Mouse (Mus musculus): ENCODE measurements around the gene Rgs14.
A peak's percentile ranks its signal among the peaks of the same experiment; 100 is the strongest.

Rgs14 gene

GRCm38 (mm10) chr13:55369531-55370114 is at the start of gene Rgs14:
TSS of gene Rgs14 (plus strand) at chr13:55369732.
- peak; percentile 79 for DNase-seq (ENCODE audit: low spot score)

DNA sequence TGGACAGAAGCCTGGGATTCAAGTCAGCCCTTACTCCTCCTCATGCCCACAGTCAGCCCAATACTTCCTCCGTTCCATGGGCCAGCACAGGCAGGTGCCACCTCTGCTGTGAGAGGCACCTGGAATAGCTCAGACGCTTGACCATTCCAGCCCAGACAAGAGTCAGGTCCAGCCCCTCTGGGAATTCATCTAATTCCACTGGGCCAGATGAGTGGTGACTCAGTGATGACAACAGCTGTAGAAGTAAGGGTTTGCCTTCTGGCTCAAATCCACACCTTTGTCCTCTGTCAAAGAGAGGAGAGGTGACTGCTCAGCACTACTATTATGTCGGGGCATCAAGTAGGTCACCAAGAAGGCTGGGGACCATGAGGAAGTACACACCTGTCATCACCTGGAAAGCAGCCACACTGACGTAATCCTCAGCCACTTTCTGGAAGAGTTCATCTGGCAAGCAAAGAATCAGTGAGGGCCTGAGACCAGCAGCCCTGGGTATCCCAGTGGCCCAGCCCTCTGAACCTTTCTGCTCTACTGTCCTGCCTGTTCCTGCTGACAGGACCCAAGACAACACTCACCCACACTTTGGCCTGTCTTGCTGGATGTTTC is 49.5 kb upstream of the Rgs14 start, which contains the start of gene Prelid1:
Prelid1 (plus strand) TSS at position 570 of the 603 bp plus-strand sequence.
- no peak for DNase-seq (ENCODE audit: low spot score)

DNA sequence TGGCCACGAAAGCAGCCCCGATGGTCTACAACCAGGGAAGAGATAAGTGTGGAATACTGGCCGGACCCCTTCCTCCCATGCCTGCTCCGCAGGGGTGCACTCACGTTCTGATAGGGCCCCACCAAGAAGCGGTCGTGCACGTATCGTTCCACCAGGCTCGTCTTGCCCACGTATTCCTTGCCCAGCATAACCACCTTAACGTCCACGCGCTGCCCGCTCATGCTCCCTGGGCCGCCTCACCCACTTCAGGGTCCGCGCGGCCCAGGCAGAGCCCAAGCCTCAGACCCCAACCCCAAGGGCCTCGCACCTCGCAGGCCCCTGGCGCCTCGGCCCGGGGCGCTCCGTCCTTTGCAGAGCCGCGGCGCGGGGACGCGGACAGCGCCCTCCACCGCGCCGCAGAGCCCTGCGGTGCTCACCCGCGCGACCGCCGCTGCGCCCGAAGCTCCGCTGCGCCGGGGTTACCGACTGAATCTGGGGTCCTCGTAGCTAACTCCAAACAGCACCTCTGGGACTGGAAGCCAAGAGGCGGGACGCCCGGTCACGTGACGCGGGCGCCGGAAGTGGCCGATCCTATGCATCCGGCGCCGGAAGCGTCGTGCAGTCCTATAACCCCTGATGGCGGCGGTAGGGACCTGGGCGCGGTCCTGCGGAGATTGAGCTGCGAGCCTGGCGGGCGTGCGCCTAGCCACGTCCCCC is 48.0 kb upstream of the Rgs14 start, which contains the start of gene Rab24:
Rab24 (minus strand) TSS at position 513 of the 696 bp plus-strand sequence.
- peak; percentile 89 for DNase-seq (ENCODE audit: low spot score)

GRCm38 (mm10) chr13:55322130-55322825 is 47.3 kb upstream of the Rgs14 start:
- peak; percentile 31 for DNase-seq (ENCODE audit: low spot score)

DNA sequence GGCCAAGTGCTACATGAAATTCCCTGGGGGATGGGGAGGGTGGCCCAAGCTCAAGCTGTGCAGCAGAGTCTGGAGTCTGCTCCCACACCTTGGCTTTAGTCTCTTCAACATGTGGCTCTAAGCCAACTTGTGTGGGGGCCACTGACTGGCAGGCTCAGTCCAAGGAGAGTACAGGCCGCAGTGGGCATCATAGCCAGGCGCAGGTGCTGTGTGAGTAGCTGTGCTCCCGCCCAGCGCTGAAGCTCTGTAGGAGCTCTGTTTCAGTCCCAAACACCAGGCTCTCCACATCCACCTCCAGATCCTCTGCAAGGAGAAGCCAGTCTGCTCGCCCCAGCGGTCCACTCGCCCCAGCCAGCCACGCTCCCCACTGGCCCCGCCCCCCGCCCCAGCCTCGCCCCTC is 43.9 kb upstream of the Rgs14 start:
- DNase-seq (ENCODE audit: low spot score): no peak

DNA sequence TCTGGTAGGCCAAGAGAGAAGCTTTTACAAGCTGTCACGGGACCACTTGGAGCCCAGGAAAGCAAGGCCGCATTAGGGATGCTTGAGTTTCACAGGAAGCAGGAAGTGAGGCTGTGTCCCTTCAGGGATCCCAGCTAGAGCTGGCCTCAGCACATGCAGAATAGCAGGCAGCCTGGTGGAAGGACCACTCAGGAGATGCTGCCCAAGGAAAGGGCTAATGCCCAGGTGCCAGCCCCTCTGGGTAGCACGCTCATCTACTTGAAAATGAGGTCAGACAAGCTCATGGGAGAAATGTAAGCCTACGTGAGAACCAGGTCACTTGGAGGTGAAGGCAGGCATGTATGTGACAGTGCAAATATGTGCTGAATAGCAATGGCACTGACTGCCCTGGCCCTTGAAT is 42.4 kb upstream of the Rgs14 start:
- DNase-seq (ENCODE audit: low spot score): no peak

GRCm38 (mm10) chr13:55327633-55328032 is 41.9 kb upstream of the Rgs14 start:
- peak; percentile 91 for DNase-seq (ENCODE audit: low spot score)

- no peak for DNase-seq (ENCODE audit: low spot score)
Observed at GRCm38 (mm10) chr13:55328171-55328570, 41.4 kb upstream of the Rgs14 start.

DNA sequence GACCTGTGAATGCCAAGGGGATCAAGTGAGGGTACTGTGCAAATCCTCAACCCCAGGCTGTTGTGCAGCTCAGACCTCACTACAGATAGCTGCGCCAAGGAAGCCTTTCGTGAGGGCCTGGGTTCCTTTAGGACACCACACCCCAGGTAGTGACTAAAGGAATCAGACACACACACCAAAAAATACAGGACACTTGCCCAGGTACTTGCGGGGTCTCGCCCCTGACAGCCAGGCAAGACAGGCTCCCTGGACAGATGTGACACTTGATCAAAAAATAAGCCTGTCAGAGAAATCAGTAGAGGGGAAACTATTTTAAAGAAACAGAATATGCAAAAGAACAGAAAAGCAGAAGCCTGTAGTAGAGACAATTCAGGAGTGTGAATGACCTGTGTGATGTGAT is 40.9 kb upstream of the Rgs14 start:
- no peak for DNase-seq (ENCODE audit: low spot score)

DNA sequence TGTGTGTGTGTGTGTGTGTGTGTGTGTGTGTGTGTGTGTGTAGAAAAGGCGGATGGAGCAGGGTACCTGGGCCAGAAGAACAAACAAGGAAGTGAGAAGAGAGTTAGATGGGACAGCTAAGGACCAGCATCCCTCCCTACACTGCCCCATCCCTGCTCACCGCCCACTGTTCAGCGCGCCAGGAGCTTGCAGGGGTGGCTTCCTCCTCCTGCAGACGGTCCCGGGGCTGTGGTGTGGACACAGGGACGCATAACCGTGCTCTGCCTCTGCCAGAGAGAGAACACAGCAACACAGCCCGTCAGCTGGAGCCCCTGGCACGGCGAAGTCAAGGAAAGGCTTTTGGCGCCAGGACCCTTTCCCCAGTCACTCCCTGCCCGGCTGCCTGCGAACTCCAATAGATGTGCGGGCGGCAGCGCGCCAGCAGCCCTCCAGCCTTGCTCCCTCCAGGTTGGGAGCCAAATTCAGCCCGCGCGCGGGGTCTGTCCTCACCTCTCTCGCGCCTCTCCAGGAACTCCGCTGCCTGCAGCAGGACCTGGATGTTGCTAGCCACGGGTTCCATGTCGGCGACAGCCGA is 40.3 kb upstream of the Rgs14 start:
- peak; percentile 9 for DNase-seq (ENCODE audit: low spot score)

DNA sequence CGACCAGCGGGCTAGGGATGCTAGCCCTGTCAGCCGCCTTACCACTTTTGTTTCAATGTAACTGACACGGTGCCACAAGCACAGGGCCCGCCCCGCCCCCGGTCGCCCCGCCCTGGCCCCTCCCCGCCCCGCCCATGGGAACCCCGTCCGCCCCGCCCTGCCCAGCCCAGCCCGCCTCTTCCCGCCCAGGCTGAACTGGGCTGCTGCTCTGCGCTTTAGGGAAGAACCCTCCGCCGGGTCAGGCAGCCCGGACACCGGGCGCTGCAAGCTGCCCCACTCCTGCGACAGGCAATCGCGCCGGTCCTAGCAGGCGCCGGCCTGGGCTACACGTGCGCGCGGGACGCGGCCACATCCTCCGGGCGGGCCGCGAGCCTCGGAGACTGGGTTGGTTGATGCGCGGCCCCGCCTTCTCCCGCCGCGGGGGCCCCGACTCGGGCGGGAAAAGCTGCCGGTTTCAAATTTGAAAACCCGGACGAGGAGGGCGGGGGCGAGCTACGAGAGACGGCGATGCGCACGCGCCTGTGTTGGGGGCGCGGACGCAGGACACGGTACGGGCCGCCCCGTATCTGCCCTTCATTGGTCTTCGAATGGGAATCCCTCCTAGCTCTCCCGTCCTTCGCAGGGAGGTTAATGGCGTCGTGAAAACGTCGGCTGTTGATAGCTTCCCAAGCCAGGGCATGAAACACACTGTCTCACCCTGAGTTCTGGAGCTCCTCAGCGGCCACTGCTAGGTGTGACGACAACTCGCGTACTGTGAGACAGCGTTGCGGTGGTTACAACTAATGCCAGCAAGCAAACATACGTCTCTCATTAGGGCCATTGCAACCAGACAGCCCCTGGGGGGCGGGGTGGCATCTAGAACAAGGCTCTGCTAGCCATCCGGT is 39.6 kb upstream of the Rgs14 start, which contains the start of gene Mxd3:
Mxd3 (minus strand) TSS at position 141 of the 884 bp plus-strand sequence.
- DNase-seq (ENCODE audit: low spot score): peak; percentile 81

- DNase-seq (ENCODE audit: low spot score): no peak
Observed at GRCm38 (mm10) chr13:55330567-55331400, 38.7 kb upstream of the Rgs14 start.

- DNase-seq (ENCODE audit: low spot score): no peak
Observed at GRCm38 (mm10) chr13:55332331-55332730, 37.2 kb upstream of the Rgs14 start.

DNA sequence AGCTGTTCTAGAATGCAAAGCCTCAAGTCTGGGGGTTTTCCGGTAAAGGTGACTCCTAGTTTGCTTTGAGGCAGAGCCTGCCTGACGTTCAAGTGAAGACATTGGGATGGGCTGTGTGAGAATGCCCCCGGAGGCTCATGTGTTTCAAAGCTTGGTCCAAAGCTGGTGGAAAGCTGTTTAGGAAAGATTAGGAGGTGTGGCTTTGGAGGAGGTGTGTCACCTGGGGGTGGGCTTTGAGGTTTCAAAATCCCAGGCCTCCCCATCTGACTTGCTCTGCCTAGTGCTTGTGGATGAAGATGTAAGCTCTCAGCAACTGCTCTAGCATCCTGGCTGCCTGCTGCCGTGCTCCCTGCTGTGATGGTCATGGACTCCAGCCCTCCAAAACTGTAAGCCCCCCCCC is 33.8 kb upstream of the Rgs14 start:
- no peak for DNase-seq (ENCODE audit: low spot score)

DNA sequence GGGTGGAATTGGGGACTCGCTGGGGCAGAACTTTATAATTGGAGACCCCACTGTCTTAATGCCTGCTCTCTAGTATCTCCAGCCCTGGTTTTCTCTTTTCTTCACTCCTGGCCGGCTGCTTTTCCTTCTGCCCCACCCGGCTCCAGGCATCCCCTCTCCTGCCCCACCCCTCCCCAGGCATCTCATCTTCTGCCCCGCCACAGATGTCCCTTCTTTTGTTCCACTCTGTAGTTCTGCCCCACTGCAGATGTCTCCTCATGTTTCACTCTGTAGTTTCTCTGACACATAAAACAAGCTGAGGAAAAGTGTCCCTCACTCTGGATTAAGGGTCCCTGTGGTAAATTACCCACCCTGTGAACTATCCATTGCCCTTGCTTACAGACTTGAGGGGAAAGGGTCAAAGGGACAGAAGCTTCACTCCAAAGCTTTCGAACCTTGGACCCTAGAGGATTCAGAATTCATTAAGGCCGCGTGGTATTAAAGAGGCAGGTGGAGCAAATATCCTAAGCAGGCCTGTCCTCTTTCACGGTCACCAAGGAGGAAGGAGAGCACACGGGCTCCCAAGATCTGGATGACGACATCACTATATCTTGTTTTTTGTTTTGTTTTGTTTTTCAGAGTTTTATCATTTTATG is 32.1 kb upstream of the Rgs14 start:
- DNase-seq (ENCODE audit: low spot score): no peak

DNA sequence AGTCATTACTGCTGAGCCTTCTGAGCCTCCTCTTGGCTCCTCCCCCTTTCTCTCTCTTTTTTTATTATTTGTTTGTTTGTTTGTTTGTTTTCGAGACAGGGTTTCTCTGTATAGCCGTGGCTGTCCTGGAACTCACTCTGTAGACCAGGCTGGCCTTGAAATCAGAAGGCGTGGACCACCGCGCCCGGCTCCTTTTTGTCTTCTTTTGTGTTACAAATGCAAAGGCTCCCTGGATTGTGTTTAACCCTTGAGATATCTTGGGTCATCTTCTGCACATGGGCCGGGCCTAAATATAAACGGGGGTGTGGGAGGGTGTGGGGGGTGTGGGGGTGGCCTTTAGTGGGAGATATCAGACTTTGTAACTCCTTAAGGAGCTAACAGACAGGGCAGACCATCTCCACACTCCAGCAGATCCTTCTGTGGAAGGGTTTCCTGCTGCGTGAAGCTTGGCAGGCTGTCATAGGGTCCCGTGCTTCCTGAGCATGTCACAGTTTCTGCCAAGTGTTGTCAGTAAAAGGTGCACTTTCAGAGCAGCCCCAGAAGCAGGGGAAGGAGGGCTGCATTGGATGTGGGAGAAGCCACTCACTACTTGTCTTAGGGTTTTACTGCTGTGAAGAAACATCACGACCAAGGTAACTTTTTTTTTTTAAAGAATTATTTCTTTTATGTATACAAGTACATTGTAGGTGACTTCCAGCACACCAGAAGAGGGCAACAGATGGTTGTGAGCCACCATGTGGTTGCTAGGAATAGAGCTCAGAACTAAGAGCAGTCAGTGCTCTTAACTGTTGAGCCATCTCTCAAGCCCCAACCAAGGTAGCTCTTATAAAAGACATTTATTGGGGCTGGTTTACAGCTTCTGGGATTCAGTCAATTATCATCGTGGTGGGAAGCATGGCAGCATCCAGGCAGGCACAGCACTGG is 31.1 kb upstream of the Rgs14 start:
- DNase-seq (ENCODE audit: low spot score): no peak

GRCm38 (mm10) chr13:55339259-55339658 is 30.3 kb upstream of the Rgs14 start:
- no peak for DNase-seq (ENCODE audit: low spot score)

DNA sequence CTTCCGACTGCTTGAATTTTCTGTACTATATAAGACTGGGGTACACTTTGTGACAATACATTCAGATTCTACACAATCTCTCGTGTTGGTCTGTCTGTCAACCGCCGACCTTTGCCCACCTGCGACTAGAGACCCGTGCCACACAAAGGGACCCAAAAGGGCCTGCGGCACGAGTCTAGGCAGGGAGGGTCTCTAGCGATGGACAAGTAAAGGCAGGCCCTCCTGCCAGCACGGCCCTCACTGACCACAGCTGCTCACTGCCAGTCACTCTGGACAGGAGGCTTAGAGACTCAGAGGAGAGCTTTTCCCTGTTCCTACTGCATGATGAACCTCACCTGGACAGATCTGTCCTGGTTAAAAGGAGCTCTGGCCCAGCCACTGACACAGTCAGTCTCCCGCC is 27.1 kb upstream of the Rgs14 start:
- no peak for DNase-seq (ENCODE audit: low spot score)

DNA sequence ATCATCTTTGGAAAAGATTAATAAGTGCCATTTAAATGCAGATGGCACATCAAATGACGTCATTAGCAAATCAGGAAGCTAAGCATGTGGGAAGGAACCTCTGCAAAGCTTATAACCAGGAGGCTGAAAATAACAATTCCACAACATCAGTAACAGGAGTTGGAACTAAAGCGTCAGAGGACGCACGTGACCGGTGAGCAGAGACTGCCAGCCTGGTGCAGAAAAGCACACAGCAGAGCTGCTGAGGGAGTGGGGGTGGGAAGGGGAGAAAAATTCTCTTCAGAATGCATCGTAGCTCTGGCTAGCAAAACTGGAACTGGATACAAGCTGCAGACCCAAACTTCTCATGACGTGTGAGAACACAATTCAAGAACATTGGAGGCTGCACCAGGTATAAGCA is 25.2 kb upstream of the Rgs14 start:
- no peak for DNase-seq (ENCODE audit: low spot score)
